Mouse (Mus musculus): ENCODE data around the gene Cphx3.
"Not testable (repeated sequence)": the region's sequence is repeated elsewhere in the genome, so short reads cannot be mapped to it uniquely, and the experiment has no call there.

- not testable (repeated sequence) for TF ChIP-seq POLR2A (IDR thresholded peaks at IDR 0.05; ENCODE audit: control insufficient read depth in 1 of 2, insufficient read depth in 1 of 2, low read depth in 1 of 2, low read length in 2 of 2, poor library complexity in 1 of 2); GATA1 (IDR thresholded peaks at IDR 0.05; ENCODE audit: low read depth, low read length); USF1 (IDR thresholded peaks at IDR 0.05; ENCODE audit: low read depth, low read length); MYC (IDR thresholded peaks at IDR 0.05; ENCODE audit: low read depth, low read length); KAT2A (conservative IDR thresholded peaks at IDR 0.05; ENCODE audit: low read depth, low read length); CTCF (IDR thresholded peaks at IDR 0.05 in 2 of 3, conservative IDR thresholded peaks at IDR 0.05 in 1 of 3; ENCODE audit: control insufficient read depth in 1 of 3, insufficient read depth in 1 of 3, low read depth in 2 of 3, low read length in 3 of 3, poor library complexity in 1 of 3, severe bottlenecking in 1 of 3)
Measured at GRCm38 (mm10) chr14:26165266-26165665, 83.2 kb downstream of the Cphx3 start.
